Mouse (Mus musculus): Measurements from ENCODE around the gene Nsmce4a.

DNA sequence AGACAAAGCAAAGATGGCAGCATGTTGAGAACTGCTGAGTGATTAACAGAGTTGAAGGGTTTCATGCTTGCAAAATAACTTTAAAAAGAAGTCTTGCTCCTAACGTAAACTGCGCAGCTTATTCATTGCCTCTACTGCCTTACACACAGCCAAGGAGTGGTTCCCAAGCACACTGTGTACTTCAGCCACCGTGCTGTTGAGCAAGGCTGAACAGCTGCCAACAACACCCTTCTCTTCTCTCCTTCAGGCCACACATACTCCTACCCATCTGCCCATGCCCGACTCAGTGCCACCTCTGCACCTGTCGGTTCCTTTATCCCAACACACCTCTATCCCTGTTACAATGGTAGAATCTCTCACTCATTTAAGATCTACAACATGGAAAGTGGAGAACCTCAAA is 69.9 kb downstream of the Nsmce4a start:
- TF ChIP-seq EP300 (IDR thresholded peaks at IDR 0.05; ENCODE audit: low read length) (no peak), POLR2A (IDR thresholded peaks at IDR 0.05; ENCODE audit: low read depth, low read length) (no peak), SMC3 (IDR thresholded peaks at IDR 0.05; ENCODE audit: low read depth, low read length) (no peak), CTCF (conservative IDR thresholded peaks at IDR 0.05 in 1 of 2, IDR thresholded peaks at IDR 0.05 in 1 of 2; ENCODE audit: low read depth in 2 of 2, low read length in 2 of 2) (no peak), MYC (IDR thresholded peaks at IDR 0.05; ENCODE audit: low read depth, low read length) (no peak), NRF1 (IDR thresholded peaks at IDR 0.05; ENCODE audit: low read depth, low read length) (no peak), TCF12 (IDR thresholded peaks at IDR 0.05; ENCODE audit: low read depth, low read length) (no peak), RAD21 (IDR thresholded peaks at IDR 0.05; ENCODE audit: low read depth, low read length) (no peak), E2F4 (IDR thresholded peaks at IDR 0.05; ENCODE audit: insufficient replicate concordance, low read depth, low read length) (no peak), USF2 (conservative IDR thresholded peaks at IDR 0.05; ENCODE audit: low read depth, low read length) (no peak)
